25 mouse cellular contexts compared by ENCODE assay signal in genomic region chr6:118337660-118338059, GRCm38 (mm10).
DNase-seq lines count a peak whose midpoint lies in the region; ATAC-seq lines count a peak whose summit lies in the region.
"Had no signal": no experiment of that assay in that cellular context is flagged by ENCODE, and none has a peak within 500 bp of the region (broad histone marks: within the 10 kb centered on the region; RNA-seq: fewer than 3 reads in every experiment).

No protein-coding gene starts in this region.

- H3K36me3 ChIP-seq in neural tube, embryonic 13.5 days = no peaks in the 10 kb centered on the region
- no peaks in the 10 kb centered on the region for H3K36me3 ChIP-seq in neural tube, embryonic 15.5 days
- H3K36me3 ChIP-seq: embryonic facial prominence, embryonic 13.5 days; embryonic facial prominence, embryonic 15.5 days; forebrain, embryonic 10.5 days; forebrain, embryonic 12.5 days; G1E had no signal

- H3K4me3 ChIP-seq in neural tube, embryonic 13.5 days = no peak overlapping the region
- H3K4me3 ChIP-seq in neural tube, embryonic 15.5 days (replicated peaks) = no peak overlapping the region
- H3K4me3 ChIP-seq: embryonic facial prominence, embryonic 13.5 days; embryonic facial prominence, embryonic 15.5 days; erythroblast, embryonic 14.5 days; forebrain, embryonic 10.5 days; forebrain, embryonic 12.5 days had no signal

- intact Hi-C loops in heart, postnatal 25 days (cut with DNase I) = no loop called here

- H3K9ac ChIP-seq in neural tube, embryonic 13.5 days = no peak overlapping the region
- H3K9ac ChIP-seq in neural tube, embryonic 15.5 days (replicated peaks) = no peak overlapping the region
- H3K9ac ChIP-seq: embryonic facial prominence, embryonic 13.5 days; embryonic facial prominence, embryonic 15.5 days; forebrain, embryonic 12.5 days had no signal

- no peaks in the 10 kb centered on the region for H3K27me3 ChIP-seq in neural tube, embryonic 13.5 days
- H3K27me3 ChIP-seq in neural tube, embryonic 15.5 days (replicated peaks) = no peaks in the 10 kb centered on the region
- H3K27me3 ChIP-seq: embryonic facial prominence, embryonic 13.5 days; embryonic facial prominence, embryonic 15.5 days; forebrain, embryonic 12.5 days had no signal

- no peak overlapping the region for H3K27ac ChIP-seq in neural tube, embryonic 13.5 days (replicated peaks)
- no peak overlapping the region for H3K27ac ChIP-seq in neural tube, embryonic 15.5 days (replicated peaks)
- H3K27ac ChIP-seq: embryonic facial prominence, embryonic 13.5 days; embryonic facial prominence, embryonic 15.5 days; forebrain, embryonic 10.5 days; forebrain, embryonic 12.5 days had no signal

- no peak overlapping the region for H3K4me2 ChIP-seq in neural tube, embryonic 13.5 days
- H3K4me2 ChIP-seq in neural tube, embryonic 15.5 days = no peak overlapping the region
- H3K4me2 ChIP-seq: embryonic facial prominence, embryonic 13.5 days; embryonic facial prominence, embryonic 15.5 days; forebrain, embryonic 12.5 days had no signal

- no peaks in the 10 kb centered on the region for H3K9me3 ChIP-seq in neural tube, embryonic 13.5 days
- H3K9me3 ChIP-seq in neural tube, embryonic 15.5 days (replicated peaks) = no peaks in the 10 kb centered on the region
- H3K9me3 ChIP-seq: embryonic facial prominence, embryonic 13.5 days; embryonic facial prominence, embryonic 15.5 days; forebrain, embryonic 10.5 days; forebrain, embryonic 12.5 days; G1E had no signal

- 65% methylated on average over 5 of the region's 5 CpGs for WGBS in neural tube, embryonic 13.5 days
- 47% methylated on average over 5 of the region's 5 CpGs for WGBS in neural tube, embryonic 15.5 days

- peak; percentile 49 for DNase-seq in heart, adult 11 months
- no peak for DNase-seq in heart, postnatal 25 days (ENCODE audit: low spot score)
- peak; percentile 20 for DNase-seq in retina, postnatal 1 day
- no peak for DNase-seq in retina, embryonic 14.5 days (ENCODE audit: low spot score)
- DNase-seq: adrenal gland, adult 2 months; adrenal gland, postnatal 10 days; adrenal gland, postnatal 25 days; B cell, adult 2 months; cerebellum, adult 11 months; cerebellum, adult 18-20 months; cerebellum, adult 8-10 months; cerebellum, adult 9-11 months; cerebellum, postnatal 14 days; cerebellum, postnatal 36 days; embryo, embryonic 11 days had no signal

- peaks cover 24% of the 10 kb centered on the region for H3K4me1 ChIP-seq in neural tube, embryonic 13.5 days (replicated peaks)
- peaks cover 23% of the 10 kb centered on the region for H3K4me1 ChIP-seq in neural tube, embryonic 15.5 days
- H3K4me1 ChIP-seq: forebrain, embryonic 10.5 days; forebrain, embryonic 12.5 days had no signal

- peak; percentile 56; the same call in 1 of the 2 replicates for ATAC-seq in neural tube, embryonic 13.5 days (ENCODE audit: low read depth)
- no peak for ATAC-seq in neural tube, embryonic 15.5 days (ENCODE audit: low FRiP score)
- ATAC-seq: CD4-positive, CD25-positive, alpha-beta regulatory T cell, adult 4 months; forebrain, embryonic 14.5 days had no signal

Comparison
In these comparisons a context has a peak if more than half of its experiments do, and no peak if none do; other contexts are left out.
1. DNase-seq: peak in heart, adult 11 months (single experiment) and retina, postnatal 1 day (single experiment); none in heart, postnatal 25 days (single experiment) and retina, embryonic 14.5 days (single experiment).